Mouse (Mus musculus) neutrophil, adult 65 days (primary cell): ENCODE results near the gene Akap11. TPM values are rescaled to one million over a fixed set of nuclear protein-coding genes. Genes with fewer than 3 reads are reported as not detected.

ENCODE experiments used
- total RNA-seq: library from RNA; stranded (reverse); gene quantifications from 2 replicates; pipeline ENCODE4 v1.2.4, GENCODE M21; 2023

Akap11 gene
- total RNA-seq: 22.6 and 27.5 TPM in 2 replicates

GRCm38 (mm10) chr14:78536281-78537165 is at the start of gene Akap11:
Gene Akap11 (minus strand): TSS chr14:78536808.

Other genes with a start within 250 kb of the Akap11 start
- gene Tnfsf11, start 228.8 kb downstream of the Akap11 start, total RNA-seq: not detected in 2 replicates
- 35.9 and 56.5 TPM in 2 replicates for gene Dgkh, start 196.0 kb upstream of the Akap11 start, total RNA-seq